Mouse (Mus musculus): Measurements from ENCODE around the gene Tbx6.

- TF ChIP-seq CTCF (IDR thresholded peaks at IDR 0.05; ENCODE audit: low read depth, low read length) (peak; percentile 99), POLR2A (IDR thresholded peaks at IDR 0.05; ENCODE audit: borderline replicate concordance, low read depth, low read length) (no peak)
Measured at GRCm38 (mm10) chr7:126779983-126780970, 1.0 kb upstream of the Tbx6 start.

All from bone marrow macrophage, adult 2 months (primary cell).